Mouse (Mus musculus): ENCODE data around the gene Pck2. TPM values are rescaled to one million over a fixed set of nuclear protein-coding genes. Genes with fewer than 3 reads are reported as not detected.
A peak's percentile ranks its signal among the peaks of the same experiment; 100 is the strongest.

Pck2 gene
- total and polyA plus RNA-seq, 2 experiments from 2014 or later = 18.2 to 27.8 TPM

DNA sequence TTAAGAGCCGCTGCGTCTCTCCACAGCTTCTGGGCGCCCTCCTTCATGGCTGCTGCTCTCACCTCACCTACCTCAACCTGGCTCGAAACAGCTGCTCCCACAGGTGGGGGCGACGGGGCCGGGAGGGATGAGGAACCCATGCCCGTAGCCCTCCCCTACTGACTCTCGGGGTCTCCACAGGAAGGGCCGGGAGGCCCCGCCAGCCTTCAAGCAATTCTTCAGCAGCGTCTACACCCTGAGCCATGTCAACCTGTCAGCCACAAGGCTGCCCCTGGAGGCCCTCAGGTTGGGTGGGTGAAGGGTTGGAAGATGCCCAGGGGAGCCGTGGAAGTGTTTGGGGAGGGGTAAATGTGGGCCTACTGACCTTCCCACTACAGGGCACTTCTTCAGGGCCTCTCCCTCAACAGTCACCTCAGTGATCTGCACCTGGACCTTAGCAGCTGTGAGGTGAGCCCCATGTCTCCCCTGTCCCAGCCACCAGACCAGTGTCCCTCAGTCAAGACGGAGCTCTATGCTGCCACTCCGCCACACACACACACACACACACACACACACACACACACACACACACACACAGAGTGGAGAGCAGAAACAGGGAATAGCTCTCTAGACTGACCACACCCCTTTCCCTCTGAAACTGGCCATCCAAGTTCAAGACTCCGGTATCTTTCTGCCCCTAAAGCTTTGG lies 43.2 kb upstream of the Pck2 start:
- no peaks in the 10 kb centered on the region for H3K27me3 ChIP-seq (ENCODE audit: insufficient read depth, low read length)
- H3K27ac ChIP-seq (ENCODE audit: low read depth, low read length) = no peak overlapping the region
- H3K4me2 ChIP-seq (ENCODE audit: low read depth, low read length, poor library complexity, severe bottlenecking) = no peak overlapping the region
- 0 out of 2 replicates have a peak, but pooled peaks cover 2% of the 10 kb centered on the region for H3K4me1 ChIP-seq (ENCODE audit: insufficient read depth, low read length)
- peaks cover 64% of the 10 kb centered on the region for H3K36me3 ChIP-seq (ENCODE audit: insufficient read depth, low read length)
- 79% methylated on average over 15 of the region's 16 CpGs for WGBS
- no peaks in the 10 kb centered on the region for H3K9me3 ChIP-seq (ENCODE audit: low read length)
- DNase-seq (ENCODE audit: low spot score) = no peak
- no peak overlapping the region for H3K9ac ChIP-seq (replicated peaks; ENCODE audit: low read length, poor library complexity, severe bottlenecking)
- H3K4me3 ChIP-seq (ENCODE audit: low read depth, low read length) = no peak overlapping the region
- no peak for TF ChIP-seq CTCF (IDR thresholded peaks at IDR 0.05)
- 0 out of 2 replicates have a peak, but pooled peaks have one; percentile 4 for ATAC-seq (ENCODE audit: low FRiP score)

- Histone ChIP-seq H3K4me2 (ENCODE audit: low read depth, low read length, poor library complexity, severe bottlenecking) (no peak overlapping the region), H3K4me1 (ENCODE audit: insufficient read depth, low read length) (0 out of 2 replicates have a peak, but pooled peaks cover 1% of the 10 kb centered on the region), H3K9ac (replicated peaks; ENCODE audit: low read length, poor library complexity, severe bottlenecking) (no peak overlapping the region), H3K36me3 (ENCODE audit: insufficient read depth, low read length) (peaks cover 68% of the 10 kb centered on the region), H3K27me3 (ENCODE audit: insufficient read depth, low read length) (no peaks in the 10 kb centered on the region), H3K27ac (ENCODE audit: low read depth, low read length) (0 out of 2 replicates have a peak overlapping the region, but pooled peaks have one; percentile 18), H3K9me3 (ENCODE audit: low read length) (no peaks in the 10 kb centered on the region), H3K4me3 (ENCODE audit: low read depth, low read length) (no peak overlapping the region)
- TF ChIP-seq CTCF (IDR thresholded peaks at IDR 0.05) = peak; percentile 99
- 37% methylated on average over 6 of the region's 6 CpGs for WGBS
- DNase-seq (ENCODE audit: low spot score) (peak; percentile 90), ATAC-seq (ENCODE audit: low FRiP score) (peak; percentile 48; the same call in 1 of the 2 replicates)
Measured at GRCm38 (mm10) chr14:55497449-55497821, 42.6 kb upstream of the Pck2 start.

- H3K27ac ChIP-seq (ENCODE audit: low read depth, low read length) = no peak overlapping the region
- no peaks in the 10 kb centered on the region for H3K4me1 ChIP-seq (ENCODE audit: insufficient read depth, low read length)
- H3K27me3 ChIP-seq (ENCODE audit: insufficient read depth, low read length) = no peaks in the 10 kb centered on the region
- DNase-seq (ENCODE audit: low spot score) (no peak), ATAC-seq (ENCODE audit: low FRiP score) (no peak)
- 89% methylated on average over 9 of the region's 9 CpGs for WGBS
- peaks cover 24% of the 10 kb centered on the region for H3K36me3 ChIP-seq (ENCODE audit: insufficient read depth, low read length)
- TF ChIP-seq CTCF (IDR thresholded peaks at IDR 0.05) = no peak
- no peak overlapping the region for H3K9ac ChIP-seq (replicated peaks; ENCODE audit: low read length, poor library complexity, severe bottlenecking)
- H3K4me2 ChIP-seq (ENCODE audit: low read depth, low read length, poor library complexity, severe bottlenecking) = no peak overlapping the region
- H3K9me3 ChIP-seq (ENCODE audit: low read length) = no peaks in the 10 kb centered on the region
- H3K4me3 ChIP-seq (ENCODE audit: low read depth, low read length) = no peak overlapping the region
Measured at GRCm38 (mm10) chr14:55505612-55506011, 34.5 kb upstream of the Pck2 start.

DNA sequence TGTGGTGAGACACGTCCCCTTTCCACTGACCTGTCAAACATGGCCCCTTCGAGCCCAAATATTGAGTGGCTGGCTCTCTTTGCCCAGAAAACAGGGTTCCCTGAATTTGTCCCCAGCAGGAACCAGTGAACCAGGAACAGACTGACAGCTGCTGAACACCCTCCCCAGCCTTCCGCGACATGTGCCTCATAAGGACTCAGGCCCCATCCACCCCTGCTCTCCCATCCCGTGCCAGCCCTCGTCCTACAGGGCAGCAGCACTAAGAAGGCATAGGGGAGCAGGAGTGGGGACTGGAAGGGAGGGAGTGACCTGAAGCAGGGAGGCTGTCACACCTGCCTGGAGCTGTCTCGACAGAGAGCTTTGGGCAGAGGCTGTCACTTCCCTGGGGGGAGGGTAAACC lies 32.3 kb upstream of the Pck2 start:
- Histone ChIP-seq H3K36me3 (ENCODE audit: insufficient read depth, low read length) (peaks cover 8% of the 10 kb centered on the region; the same call in 1 of the 2 replicates), H3K9ac (replicated peaks; ENCODE audit: low read length, poor library complexity, severe bottlenecking) (no peak overlapping the region), H3K4me1 (ENCODE audit: insufficient read depth, low read length) (0 out of 2 replicates have a peak, but pooled peaks cover 4% of the 10 kb centered on the region), H3K9me3 (ENCODE audit: low read length) (no peaks in the 10 kb centered on the region), H3K4me2 (ENCODE audit: low read depth, low read length, poor library complexity, severe bottlenecking) (no peak overlapping the region), H3K27ac (ENCODE audit: low read depth, low read length) (no peak overlapping the region), H3K27me3 (ENCODE audit: insufficient read depth, low read length) (no peaks in the 10 kb centered on the region), H3K4me3 (ENCODE audit: low read depth, low read length) (no peak overlapping the region)
- WGBS = 52% methylated on average over 7 of the region's 7 CpGs
- DNase-seq (ENCODE audit: low spot score) (no peak), ATAC-seq (ENCODE audit: low FRiP score) (no peak)
- no peak for TF ChIP-seq CTCF (IDR thresholded peaks at IDR 0.05)

DNA sequence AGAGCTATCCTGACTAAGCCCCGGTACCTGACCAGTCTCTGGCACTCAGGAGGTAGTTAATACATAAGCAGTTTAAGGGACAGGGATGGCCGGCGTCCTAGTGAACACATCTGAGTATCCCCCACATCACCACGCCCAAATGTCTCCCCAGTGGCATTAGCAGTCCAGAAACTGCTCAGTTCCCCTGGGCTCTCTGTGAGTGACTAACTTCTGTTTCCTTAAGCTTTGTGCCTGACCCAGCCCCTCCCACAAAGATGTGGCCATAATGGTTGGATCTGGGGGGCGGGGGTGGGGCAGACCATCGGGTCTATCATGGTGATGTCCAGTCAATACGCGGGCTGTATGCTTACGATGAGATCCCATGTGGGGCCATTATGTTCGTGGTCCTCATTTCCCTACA lies 30.5 kb upstream of the Pck2 start:
- no peak for ATAC-seq (ENCODE audit: low FRiP score)
- H3K4me1 ChIP-seq (ENCODE audit: insufficient read depth, low read length) = 0 out of 2 replicates have a peak, but pooled peaks cover 4% of the 10 kb centered on the region
- 78% methylated on average over 10 of the region's 10 CpGs for WGBS

DNA sequence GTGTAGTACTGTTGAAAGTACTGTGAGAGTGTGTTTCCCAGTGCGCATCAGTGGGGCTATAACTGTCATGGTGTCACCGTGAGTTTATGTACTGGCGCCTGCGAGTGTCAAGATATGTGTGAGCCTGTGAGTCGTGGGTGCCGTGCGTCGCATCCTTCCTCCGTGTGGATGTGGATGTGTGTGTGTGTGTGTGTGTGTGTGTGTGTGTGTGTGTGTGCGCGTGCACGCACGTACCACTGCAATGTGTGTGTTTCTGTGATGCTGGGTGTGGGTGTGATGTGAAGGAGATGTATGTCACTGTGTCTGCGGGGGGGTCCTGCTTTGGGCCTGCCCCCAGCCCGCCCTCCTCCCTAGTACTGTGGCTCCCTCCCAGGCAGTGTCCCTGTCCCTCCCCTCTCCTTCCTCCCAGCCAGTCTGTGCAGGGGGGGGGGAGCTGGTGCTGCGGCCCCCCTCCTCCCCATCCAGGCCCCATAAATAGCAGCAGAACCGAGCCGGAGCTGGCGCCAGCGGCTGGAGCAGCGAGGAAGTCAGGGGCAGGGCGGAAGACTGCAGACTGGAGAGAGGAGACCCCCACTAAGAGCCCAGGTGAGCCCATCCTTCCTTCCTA lies 29.8 kb upstream of the Pck2 start, which contains the start of gene Cpne6:
Cpne6 (plus strand) TSS at position 321 of the 607 bp plus-strand sequence.
- no peak for TF ChIP-seq CTCF (IDR thresholded peaks at IDR 0.05)
- no peak for DNase-seq (ENCODE audit: low spot score)
- peak; percentile 25; the same call in 1 of the 2 replicates for ATAC-seq (ENCODE audit: low FRiP score)
- H3K4me3 ChIP-seq (ENCODE audit: low read depth, low read length) = no peak within 1 kb of the TSS
- no peaks in the 10 kb centered on the region for H3K9me3 ChIP-seq (ENCODE audit: low read length)
- no peaks in the 10 kb centered on the region for H3K27me3 ChIP-seq (ENCODE audit: insufficient read depth, low read length)
- 73% methylated on average over 18 of the region's 22 CpGs for WGBS
- peak within 1 kb of the TSS; percentile 29 for H3K4me2 ChIP-seq (ENCODE audit: low read depth, low read length, poor library complexity, severe bottlenecking)
- no peak within 1 kb of the TSS for H3K27ac ChIP-seq (ENCODE audit: low read depth, low read length)
- 0 out of 2 replicates have a peak within 1 kb of the TSS, but pooled peaks have one; percentile 1 for H3K9ac ChIP-seq (replicated peaks; ENCODE audit: low read length, poor library complexity, severe bottlenecking)
- 0 out of 2 replicates have a peak, but pooled peaks cover 4% of the 10 kb centered on the region for H3K4me1 ChIP-seq (ENCODE audit: insufficient read depth, low read length)
- H3K36me3 ChIP-seq (ENCODE audit: insufficient read depth, low read length) = peaks cover 3% of the 10 kb centered on the region; the same call in 1 of the 2 replicates

More for the DNA sequence above, 30.5 kb upstream of the Pck2 start:
- DNase-seq (ENCODE audit: low spot score) = no peak
- Histone ChIP-seq H3K27me3 (ENCODE audit: insufficient read depth, low read length) (no peaks in the 10 kb centered on the region), H3K9me3 (ENCODE audit: low read length) (no peaks in the 10 kb centered on the region), H3K27ac (ENCODE audit: low read depth, low read length) (no peak overlapping the region), H3K4me3 (ENCODE audit: low read depth, low read length) (no peak overlapping the region), H3K9ac (replicated peaks; ENCODE audit: low read length, poor library complexity, severe bottlenecking) (no peak overlapping the region), H3K4me2 (ENCODE audit: low read depth, low read length, poor library complexity, severe bottlenecking) (no peak overlapping the region), H3K36me3 (ENCODE audit: insufficient read depth, low read length) (peaks cover 4% of the 10 kb centered on the region; the same call in 1 of the 2 replicates)
- TF ChIP-seq CTCF (IDR thresholded peaks at IDR 0.05) = no peak
